Mouse (Mus musculus) kidney, adult 8-10 months (tissue): Measurements from ENCODE around the gene Vmn2r68.

Experiments used
- DNase-seq, 2 experiments: peaks; one replicate each; pipeline ENCODE4 v3.0.0; 2022

The Vmn2r68 gene

GRCm38 (mm10) chr7:85237683-85238082 is at the start of gene Vmn2r68:
TSS of gene Vmn2r68 (minus strand) at chr7:85237783.
- DNase-seq = no peak
